ENCODE assay signal across 23 mouse cellular contexts in genomic region chr1:88255466-88255857, GRCm38 (mm10). TPM values are rescaled to one million over a fixed set of nuclear protein-coding genes. Genes with fewer than 3 reads are reported as not detected.
DNase-seq lines count a peak whose midpoint lies in the region; ATAC-seq and TF ChIP-seq lines count a peak whose summit lies in the region.
"Had no signal": no experiment of that assay in that cellular context is flagged by ENCODE, and none has a peak within 500 bp of the region (broad histone marks: within the 10 kb centered on the region; RNA-seq: fewer than 3 reads in every experiment).

No protein-coding gene starts in this region.

- TF ChIP-seq CTCF in stomach, postnatal 0 days (IDR thresholded peaks at IDR 0.05; ENCODE audit: low read depth) = no peak

- no peak overlapping the region for H3K4me2 ChIP-seq in midbrain, embryonic 11.5 days
- no peak overlapping the region for H3K4me2 ChIP-seq in midbrain, embryonic 15.5 days
- no peak overlapping the region for H3K4me2 ChIP-seq in stomach, postnatal 0 days (replicated peaks; ENCODE audit: low read depth)
- H3K4me2 ChIP-seq: embryonic facial prominence, embryonic 15.5 days; forebrain, embryonic 15.5 days; heart, embryonic 11.5 days had no signal

- TF ChIP-seq EP300 in stomach, postnatal 0 days (optimal IDR thresholded peaks at IDR 0.05) = no peak

- H3K4me1 ChIP-seq in midbrain, embryonic 11.5 days (ENCODE audit: control insufficient read depth, insufficient read depth, low read length) = no peaks in the 10 kb centered on the region
- no peaks in the 10 kb centered on the region for H3K4me1 ChIP-seq in midbrain, embryonic 15.5 days
- peaks cover 12% of the 10 kb centered on the region; the same call in 1 of the 2 replicates for H3K4me1 ChIP-seq in stomach, postnatal 0 days (replicated peaks; ENCODE audit: control insufficient read depth, insufficient read depth)
- H3K4me1 ChIP-seq: forebrain, embryonic 10.5 days; forebrain, embryonic 15.5 days had no signal

- WGBS in midbrain, embryonic 11.5 days = 63% methylated on average over 2 of the region's 2 CpGs
- 66% methylated on average over 2 of the region's 2 CpGs for WGBS in midbrain, embryonic 15.5 days
- WGBS in stomach, postnatal 0 days = 53% methylated on average over 2 of the region's 2 CpGs

- intact Hi-C loops in heart, postnatal 10 days (cut with DNase I) = no loop called here

- H3K27me3 ChIP-seq in midbrain, embryonic 11.5 days (ENCODE audit: control insufficient read depth, insufficient read depth, low read length) = no peaks in the 10 kb centered on the region
- no peaks in the 10 kb centered on the region for H3K27me3 ChIP-seq in midbrain, embryonic 15.5 days (replicated peaks)
- no peaks in the 10 kb centered on the region for H3K27me3 ChIP-seq in stomach, postnatal 0 days (ENCODE audit: control insufficient read depth, insufficient read depth, low read length)
- H3K27me3 ChIP-seq: embryonic facial prominence, embryonic 15.5 days; forebrain, embryonic 15.5 days had no signal

- no peak overlapping the region for H3K4me3 ChIP-seq in midbrain, embryonic 11.5 days (ENCODE audit: low read depth, low read length)
- H3K4me3 ChIP-seq in midbrain, embryonic 15.5 days = no peak overlapping the region
- no peak overlapping the region for H3K4me3 ChIP-seq in stomach, postnatal 0 days (ENCODE audit: low read depth, low read length)
- H3K4me3 ChIP-seq: embryonic facial prominence, embryonic 15.5 days; erythroblast, embryonic 14.5 days; forebrain, embryonic 10.5 days; forebrain, embryonic 15.5 days; heart, adult 2 months had no signal

- H3K9ac ChIP-seq in midbrain, embryonic 11.5 days (ENCODE audit: low read length) = no peak overlapping the region
- no peak overlapping the region for H3K9ac ChIP-seq in midbrain, embryonic 15.5 days
- H3K9ac ChIP-seq in stomach, postnatal 0 days (ENCODE audit: low read length) = 0 out of 2 replicates have a peak overlapping the region, but pooled peaks have one; percentile 2
- H3K9ac ChIP-seq: embryonic facial prominence, embryonic 15.5 days; forebrain, embryonic 15.5 days had no signal

- H3K27ac ChIP-seq in midbrain, embryonic 11.5 days (ENCODE audit: low read depth, low read length) = no peak overlapping the region
- no peak overlapping the region for H3K27ac ChIP-seq in midbrain, embryonic 15.5 days
- H3K27ac ChIP-seq in stomach, postnatal 0 days (replicated peaks) = no peak overlapping the region
- H3K27ac ChIP-seq: embryonic facial prominence, embryonic 15.5 days; forebrain, embryonic 10.5 days; forebrain, embryonic 15.5 days; heart, adult 2 months had no signal

- 0 out of 2 replicates have a peak, but pooled peaks have one; percentile 1 for ATAC-seq in midbrain, embryonic 11.5 days (ENCODE audit: low FRiP score)
- ATAC-seq in midbrain, embryonic 15.5 days (replicated peaks) = no peak
- ATAC-seq in stomach, postnatal 0 days (ENCODE audit: low FRiP score, low TSS enrichment) = no peak
- ATAC-seq: forebrain, embryonic 15.5 days; hindbrain, embryonic 16.5 days; inflammation-experienced regulatory T-cells, adult 6 months; intestine, postnatal 0 days had no signal

- peaks cover 5% of the 10 kb centered on the region; the same call in 1 of the 2 replicates for H3K36me3 ChIP-seq in midbrain, embryonic 11.5 days (ENCODE audit: control insufficient read depth, insufficient read depth, low read length)
- H3K36me3 ChIP-seq in midbrain, embryonic 15.5 days (replicated peaks) = no peaks in the 10 kb centered on the region
- H3K36me3 ChIP-seq in stomach, postnatal 0 days (ENCODE audit: control insufficient read depth, insufficient read depth, low read length) = peaks cover 11% of the 10 kb centered on the region

- peaks cover 82% of the 10 kb centered on the region for H3K9me3 ChIP-seq in midbrain, embryonic 11.5 days (ENCODE audit: control insufficient read depth, low read length)
- H3K9me3 ChIP-seq in midbrain, embryonic 15.5 days = peaks cover 32% of the 10 kb centered on the region
- H3K9me3 ChIP-seq in stomach, postnatal 0 days (ENCODE audit: control insufficient read depth, low read length) = peaks cover 29% of the 10 kb centered on the region

- peak; percentile 22 for DNase-seq in cerebellum, adult 9-10 months
- DNase-seq in cerebellum, adult 9-11 months = no peak
- DNase-seq in heart, adult 11 months = peak; percentile 96
- no peak for DNase-seq in heart, postnatal 10 days
- DNase-seq in midbrain, embryonic 11.5 days (ENCODE audit: low spot score, missing footprints) = no peak
- DNase-seq in stomach, postnatal 0 days (ENCODE audit: low spot score) = no peak
- DNase-seq: adrenal gland, postnatal 10 days; heart, adult 2 months had no signal

RNA-seq across cellular contexts. Expression of gene Hjurp, which starts 22.0 kb away (rescaled TPM):
- total RNA-seq in heart, postnatal 10 days (2021) = 10 to 100 TPM; 43.5 to 44.5 TPM
- polyA plus RNA-seq in midbrain, embryonic 11.5 days (2014; fragmentation: Nextera tagmentation; extraction: Ambion mirVana) = 135 TPM in 2 replicates
- polyA plus RNA-seq in midbrain, embryonic 15.5 days (2015; fragmentation: Nextera tagmentation; extraction: Ambion mirVana) = 85.4 and 86.4 TPM in 2 replicates
- polyA plus RNA-seq in stomach, postnatal 0 days (2015; fragmentation: Nextera tagmentation; extraction: Ambion mirVana) = 30.0 and 34.1 TPM in 2 replicates

RNA-seq across cellular contexts. Expression of gene Trpm8, which starts 22.0 kb away (rescaled TPM):
- not detected for total RNA-seq in heart, postnatal 10 days (2021)
- polyA plus RNA-seq in midbrain, embryonic 11.5 days (2014; fragmentation: Nextera tagmentation; extraction: Ambion mirVana) = not detected in 2 replicates
- polyA plus RNA-seq in midbrain, embryonic 15.5 days (2015; fragmentation: Nextera tagmentation; extraction: Ambion mirVana) = 0.09 and 0.10 TPM in 2 replicates
- 0.02 and 0.06 TPM in 2 replicates for polyA plus RNA-seq in stomach, postnatal 0 days (2015; fragmentation: Nextera tagmentation; extraction: Ambion mirVana)
- total RNA-seq: adrenal gland, postnatal 10 days; gastrocnemius, postnatal 10 days; gastrocnemius, postnatal 4 days; heart, adult 2 months; MEL had no signal
- polyA plus RNA-seq: erythroblast, embryonic 14.5 days; forebrain, embryonic 10.5 days; heart, adult 2 months; heart, postnatal 0 days; hindbrain, embryonic 11.5 days; inflammation-experienced regulatory T-cells, adult 6 months; intestine, postnatal 0 days had no signal

RNA-seq across cellular contexts. Expression of gene Mroh2a, which starts 28.7 kb away (rescaled TPM):
- under 1 TPM in 1 of 2 experiments, not detected in 1; 0.10 TPM for total RNA-seq in heart, postnatal 10 days (2021)
- 1.6 and 1.7 TPM in 2 replicates for polyA plus RNA-seq in midbrain, embryonic 11.5 days (2014; fragmentation: Nextera tagmentation; extraction: Ambion mirVana)
- 0.50 and 0.86 TPM in 2 replicates for polyA plus RNA-seq in midbrain, embryonic 15.5 days (2015; fragmentation: Nextera tagmentation; extraction: Ambion mirVana)
- polyA plus RNA-seq in stomach, postnatal 0 days (2015; fragmentation: Nextera tagmentation; extraction: Ambion mirVana) = 0.54 and 0.84 TPM in 2 replicates
- polyA plus RNA-seq: erythroblast, embryonic 14.5 days had no signal

RNA-seq across cellular contexts. Expression of gene Ugt1a1, which starts 43.7 kb away (rescaled TPM):
- total RNA-seq in heart, postnatal 10 days (2021) = not detected
- polyA plus RNA-seq in midbrain, embryonic 11.5 days (2014; fragmentation: Nextera tagmentation; extraction: Ambion mirVana) = not detected in 2 replicates
- polyA plus RNA-seq in midbrain, embryonic 15.5 days (2015; fragmentation: Nextera tagmentation; extraction: Ambion mirVana) = not detected in 2 replicates
- 23.6 and 24.8 TPM in 2 replicates for polyA plus RNA-seq in stomach, postnatal 0 days (2015; fragmentation: Nextera tagmentation; extraction: Ambion mirVana)
- total RNA-seq: gastrocnemius, postnatal 10 days; heart, adult 2 months; MEL had no signal
- polyA plus RNA-seq: C2C12; erythroblast, embryonic 14.5 days; forebrain, embryonic 15.5 days; heart, adult 2 months; heart, embryonic 11.5 days; hindbrain, embryonic 11.5 days; hindbrain, embryonic 16.5 days; inflammation-experienced regulatory T-cells, adult 6 months had no signal

RNA-seq across cellular contexts. Expression of gene Dnajb3, which starts 49.9 kb away (rescaled TPM):
- total RNA-seq in heart, postnatal 10 days (2021) = 1 to 10 TPM in 1 of 2 experiments, under 1 TPM in 1; 0.84 to 1.1 TPM
- polyA plus RNA-seq in midbrain, embryonic 11.5 days (2014; fragmentation: Nextera tagmentation; extraction: Ambion mirVana) = 13.4 and 15.4 TPM in 2 replicates
- polyA plus RNA-seq in midbrain, embryonic 15.5 days (2015; fragmentation: Nextera tagmentation; extraction: Ambion mirVana) = 13.2 and 13.5 TPM in 2 replicates
- 7.2 and 8.2 TPM in 2 replicates for polyA plus RNA-seq in stomach, postnatal 0 days (2015; fragmentation: Nextera tagmentation; extraction: Ambion mirVana)
- total RNA-seq: MEL had no signal
- polyA plus RNA-seq: C2C12 had no signal

Comparison
In these comparisons a context has a peak if more than half of its experiments do, and no peak if none do; other contexts are left out.
1. DNase-seq: peak in cerebellum, adult 9-10 months (single experiment) and heart, adult 11 months (single experiment); none in cerebellum, adult 9-11 months (single experiment), heart, postnatal 10 days (0 of 2), midbrain, embryonic 11.5 days (single experiment) and stomach, postnatal 0 days (single experiment).